Mouse (Mus musculus): ENCODE measurements at regions not wholly inside any gene's neighbourhood (a gene's known extent, or its start where the extent isn't known, plus 50 kb on each side); places are given as distances from the start of the nearest gene placed in this dataset.
"Not testable (repeated sequence)": the region's sequence is repeated elsewhere in the genome, so short reads cannot be mapped to it uniquely, and the experiment has no call there.

DNA sequence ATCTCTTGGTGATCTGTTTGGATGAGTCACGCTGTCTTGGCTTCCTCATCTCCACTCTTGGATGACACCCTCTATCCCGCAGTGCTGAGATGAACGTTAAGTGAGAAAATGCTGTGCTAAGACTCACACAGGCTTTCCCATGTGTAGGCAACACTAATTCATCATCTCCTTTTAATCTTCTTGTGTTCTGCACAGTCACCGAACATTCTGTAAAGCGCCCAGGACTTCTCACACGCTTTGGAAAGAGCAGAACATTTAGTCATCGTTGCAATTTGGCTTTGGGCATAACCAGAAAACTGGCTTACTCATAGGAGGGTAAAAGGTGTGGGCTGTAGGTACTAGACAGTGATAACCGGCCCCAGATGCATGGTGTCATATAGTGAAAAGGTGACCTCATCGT lies 94.9 kb downstream of the Plppr4 start:
- DNase-seq: no peak

DNA sequence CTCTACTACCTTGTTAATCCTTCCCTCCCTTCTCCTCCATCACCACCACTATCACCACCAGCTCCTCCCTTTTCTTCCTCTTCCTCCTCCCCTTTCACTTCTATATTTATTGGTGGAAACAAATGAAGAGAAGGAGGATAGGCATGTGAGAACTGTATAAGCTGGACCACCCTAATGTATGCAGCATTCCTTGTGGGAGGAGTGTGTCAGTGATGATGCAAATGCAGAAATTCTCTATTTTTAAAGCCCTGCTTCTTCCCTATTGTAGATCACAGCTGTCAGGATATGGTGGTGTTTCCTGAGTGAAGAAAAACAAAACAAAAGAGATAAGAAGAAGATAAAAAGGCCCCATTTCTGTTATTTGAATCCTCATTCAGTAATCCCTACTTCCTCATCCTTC lies 112.8 kb downstream of the Plppr4 start:
- no peak for DNase-seq

DNA sequence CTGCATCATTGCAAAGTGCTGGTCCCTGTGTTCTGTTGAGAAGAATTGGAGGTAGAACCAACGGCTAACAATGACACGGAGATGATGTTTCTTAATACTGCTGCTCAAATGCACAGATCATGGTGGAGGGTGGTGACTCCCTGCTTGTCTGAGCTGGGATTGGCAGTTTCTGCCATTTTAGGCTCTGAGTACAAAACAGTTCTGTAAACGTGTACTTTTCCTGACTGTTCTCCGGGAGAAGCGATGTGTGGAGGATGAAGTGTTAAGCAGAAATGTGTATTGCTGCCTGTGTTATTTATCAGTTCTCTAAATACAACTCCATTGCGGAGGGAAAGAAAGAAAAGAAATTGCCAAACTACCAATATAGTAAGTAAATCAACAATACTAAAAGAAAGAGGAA lies 118.9 kb downstream of the Plppr4 start:
- no peak for DNase-seq

DNA sequence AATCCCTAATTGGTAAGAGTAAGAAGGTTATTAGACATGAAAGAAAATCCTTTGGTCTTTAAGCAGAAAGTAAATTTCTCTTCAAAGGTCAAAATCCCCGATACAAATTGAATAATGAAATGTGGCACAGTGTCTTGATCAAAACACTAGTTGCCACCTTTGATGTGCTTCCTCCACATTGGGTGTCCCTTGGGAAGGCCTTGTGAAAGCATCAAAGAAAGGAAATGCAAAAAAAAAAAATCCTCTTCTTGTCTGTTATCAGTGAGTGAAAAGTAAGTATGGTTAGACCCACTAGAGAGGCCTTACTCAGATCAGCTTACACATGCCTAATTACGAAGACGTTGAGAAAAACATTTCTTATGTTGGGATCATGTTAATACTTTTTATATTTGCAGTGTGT lies 134.1 kb downstream of the Plppr4 start:
- DNase-seq: no peak

DNA sequence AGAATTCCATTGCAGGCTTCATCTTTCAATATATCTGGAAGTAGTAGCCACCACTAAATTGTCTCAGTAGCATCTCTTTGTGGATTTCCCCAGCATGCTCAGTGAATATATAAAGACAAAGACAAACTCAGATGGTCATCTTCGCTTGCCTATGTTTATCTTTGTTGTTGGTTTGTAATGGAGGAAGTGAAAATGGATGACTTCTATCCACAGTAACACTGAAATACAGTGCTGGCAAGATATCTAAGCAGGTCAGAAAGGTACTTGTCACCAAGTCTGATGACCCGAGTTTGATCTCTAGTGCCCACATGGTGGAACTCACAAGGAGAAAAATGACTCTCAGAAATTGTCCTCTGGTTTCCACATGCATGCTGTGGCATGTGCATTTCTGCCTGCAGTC lies 135.6 kb downstream of the Plppr4 start:
- DNase-seq: no peak

DNA sequence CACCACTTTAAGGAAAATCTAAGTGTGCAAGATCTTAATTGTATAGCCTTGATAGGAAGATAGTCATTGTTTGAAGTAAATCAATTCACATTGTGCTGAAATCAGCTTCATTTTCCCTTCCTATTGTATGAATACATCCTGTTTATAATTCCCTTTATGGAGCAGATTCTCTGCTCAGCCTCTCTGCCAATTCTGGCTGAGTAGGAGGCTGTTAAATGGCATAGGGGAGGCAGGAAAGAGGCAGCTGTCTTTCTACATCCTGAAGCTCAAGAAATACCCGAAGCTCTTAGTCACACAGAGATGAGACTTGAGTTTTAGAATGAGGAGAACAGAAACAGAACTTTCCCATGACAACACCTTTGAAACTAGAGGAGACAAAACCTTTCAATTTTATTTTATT lies 142.7 kb downstream of the Plppr4 start:
- no peak for DNase-seq

DNA sequence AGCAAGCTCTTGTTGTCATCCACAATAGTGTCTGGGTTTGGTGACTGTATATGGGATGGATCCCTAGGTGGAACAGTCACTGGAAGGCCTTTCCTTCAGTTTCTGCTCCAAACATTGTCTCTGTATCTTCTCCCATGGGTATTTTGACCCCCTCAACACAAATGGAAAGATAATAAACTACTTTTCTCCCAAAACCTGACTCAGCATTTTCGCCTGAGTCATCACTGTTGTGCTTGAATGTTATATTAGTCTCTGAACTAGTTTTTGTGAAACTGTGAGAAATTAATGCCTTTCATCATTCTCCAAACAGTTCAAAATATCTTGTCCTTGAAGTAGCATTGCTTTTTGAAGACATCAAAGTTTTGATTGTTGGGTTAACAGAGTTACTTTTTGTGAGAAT lies 168.8 kb downstream of the Plppr4 start:
- DNase-seq: no peak

DNA sequence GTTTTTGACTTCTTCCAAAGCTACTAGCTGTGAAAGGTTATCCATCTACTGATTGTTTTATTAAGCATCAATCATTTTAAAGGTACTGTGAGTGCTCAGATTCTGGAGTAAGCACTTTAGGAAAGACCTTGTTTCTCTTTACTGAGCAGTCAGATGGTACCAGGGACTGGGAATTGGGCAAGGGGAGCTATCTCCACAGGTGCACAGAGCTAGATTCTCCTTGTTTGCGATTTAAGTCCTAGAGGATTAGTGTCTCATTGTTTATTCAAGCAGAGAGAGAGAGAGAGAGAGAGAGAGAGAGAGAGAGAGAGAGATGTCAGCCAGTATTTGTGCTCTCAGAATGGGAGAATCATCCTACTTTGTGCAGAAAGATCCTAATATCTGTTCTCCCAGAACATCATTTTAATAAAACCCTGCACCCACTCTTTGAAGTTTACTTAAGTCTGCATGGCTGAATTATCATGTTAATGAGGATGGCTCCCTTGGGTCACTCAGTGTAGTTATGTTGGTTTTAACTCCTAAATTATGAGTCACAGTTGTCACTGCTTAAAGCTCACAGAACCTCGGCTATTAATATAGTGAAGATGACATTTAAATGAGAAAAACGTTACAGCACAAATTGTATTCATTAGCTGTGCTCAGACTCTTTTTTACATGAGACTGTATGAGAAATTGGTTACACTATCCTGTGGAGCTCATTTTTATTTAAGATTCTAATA lies 171.7 kb downstream of the Plppr4 start:
- DNase-seq: no peak

DNA sequence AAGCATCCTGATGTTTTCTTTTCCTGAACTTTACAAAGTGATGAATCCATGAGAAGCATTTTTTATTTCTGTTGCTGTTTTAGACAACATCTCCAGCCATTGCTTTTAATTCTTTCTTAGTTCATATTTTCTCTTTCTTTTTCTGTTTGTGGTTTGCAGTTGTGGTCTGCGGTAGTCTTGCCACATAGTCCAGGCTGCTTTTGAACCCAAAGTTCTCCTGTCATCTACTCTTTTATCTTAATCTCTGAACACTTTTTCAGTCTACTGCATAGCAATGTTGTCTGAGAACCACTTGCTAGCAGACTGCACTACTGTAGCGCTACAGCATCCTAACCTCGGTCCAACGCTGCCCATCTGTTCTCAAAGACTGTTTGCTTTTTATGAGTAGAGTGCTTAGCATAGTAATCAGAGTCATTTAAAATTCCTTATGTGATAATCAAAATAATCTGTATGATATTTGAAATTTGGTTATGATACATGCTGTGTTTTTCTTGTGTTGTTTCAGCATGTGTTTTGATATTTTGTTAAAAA lies 177.0 kb downstream of the Plppr4 start:
- DNase-seq: no peak

DNA sequence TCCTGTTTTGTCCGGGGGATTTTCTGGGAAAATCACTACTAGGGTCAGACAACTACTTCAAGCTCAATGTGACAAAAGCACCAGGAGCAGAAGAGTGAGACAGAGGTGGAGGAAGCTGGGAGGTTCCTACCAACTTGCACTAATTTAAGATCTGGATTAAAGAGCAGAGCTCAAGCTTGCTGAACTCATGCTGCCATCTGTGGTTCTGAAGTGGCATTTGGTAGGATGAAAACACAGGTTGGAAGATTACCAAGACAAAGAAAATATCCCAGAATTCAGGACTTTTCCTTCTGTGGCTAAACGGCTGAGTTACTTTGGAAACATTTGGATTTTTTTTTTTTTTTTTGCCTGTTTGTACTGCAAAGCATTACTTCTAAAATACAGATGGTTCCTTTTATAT lies 190.9 kb downstream of the Plppr4 start:
- DNase-seq: no peak

DNA sequence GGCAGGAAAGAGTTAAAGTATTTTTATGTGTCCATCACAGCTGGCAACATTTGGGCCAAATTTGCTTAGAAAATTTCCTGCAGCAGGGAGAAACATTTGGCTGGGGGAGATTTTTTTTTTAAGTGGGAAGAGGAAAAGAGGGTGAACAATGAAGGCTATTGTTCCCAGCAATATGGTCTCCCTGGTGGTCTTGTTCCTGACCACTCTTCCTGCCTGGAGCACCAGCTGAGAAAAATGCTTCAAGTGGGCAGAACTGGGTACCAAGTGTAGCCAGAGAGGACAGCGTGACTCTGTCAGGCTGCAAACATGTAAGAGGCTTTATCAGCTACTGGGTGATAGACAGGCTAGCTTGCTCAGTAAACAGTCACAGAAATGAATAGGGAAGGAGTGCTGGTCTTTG lies 194.3 kb upstream of the Palmd start:
- no peak for DNase-seq

DNA sequence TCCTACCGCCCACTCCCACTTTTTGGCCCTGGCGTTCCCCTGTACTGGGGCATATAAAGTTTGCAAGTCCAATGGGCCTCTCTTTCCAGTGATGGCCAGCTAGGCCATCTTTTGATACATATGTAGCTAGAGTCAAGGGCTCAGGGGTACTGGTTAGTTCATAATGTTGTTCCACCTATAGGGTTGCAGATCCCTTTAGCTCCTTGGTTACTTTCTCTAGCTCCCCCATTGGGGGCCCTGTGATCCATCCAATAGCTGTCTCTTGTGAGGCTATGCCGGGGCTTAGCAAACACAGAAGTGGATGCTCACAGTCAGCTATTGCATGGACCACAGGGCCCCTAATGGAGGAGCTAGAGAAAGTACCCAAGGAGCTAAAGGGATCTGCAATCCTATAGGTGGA lies 191.9 kb upstream of the Palmd start:
- not testable (repeated sequence) for DNase-seq

DNA sequence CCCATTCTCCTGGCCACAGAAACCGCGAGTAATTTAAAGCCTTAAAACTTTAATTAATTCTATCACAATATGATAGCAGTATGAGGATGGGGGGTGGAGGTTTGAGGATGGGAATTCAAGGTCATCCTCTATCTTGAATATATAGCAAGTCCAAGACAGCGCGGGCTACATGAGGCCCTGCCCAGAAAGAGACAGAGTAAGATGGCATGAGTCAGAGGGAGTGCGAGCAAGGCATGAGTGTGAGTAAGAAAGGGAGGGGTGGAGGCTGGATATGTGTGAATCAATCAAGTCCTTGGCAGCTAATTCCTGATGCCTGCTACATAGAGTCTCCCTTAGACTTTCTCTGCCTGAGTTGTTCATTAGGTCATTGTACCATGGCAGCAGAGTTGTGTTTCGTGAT lies 186.5 kb upstream of the Palmd start:
- peak; percentile 19 for DNase-seq

DNA sequence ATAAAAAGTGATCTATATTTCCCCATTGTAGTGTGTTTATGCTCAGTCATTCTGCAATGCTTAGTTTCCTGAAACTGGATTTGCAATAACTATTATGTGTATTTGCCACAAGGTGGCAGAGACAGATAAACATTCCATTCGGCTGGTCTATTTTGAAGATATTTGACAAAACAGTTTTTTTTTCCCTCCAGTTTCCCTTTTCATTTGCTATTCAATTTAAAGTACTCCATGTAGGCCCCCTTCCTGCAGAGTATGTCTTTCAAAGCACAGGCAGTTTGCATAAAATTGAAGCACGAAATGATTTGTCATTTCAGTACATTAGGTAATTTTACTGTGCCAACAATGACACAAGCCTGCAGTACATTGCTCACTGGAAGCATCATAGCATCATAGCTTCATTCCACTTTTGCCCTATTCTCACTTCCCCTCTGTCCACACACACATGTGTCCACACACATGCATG lies 184.3 kb upstream of the Palmd start:
- no peak for DNase-seq

DNA sequence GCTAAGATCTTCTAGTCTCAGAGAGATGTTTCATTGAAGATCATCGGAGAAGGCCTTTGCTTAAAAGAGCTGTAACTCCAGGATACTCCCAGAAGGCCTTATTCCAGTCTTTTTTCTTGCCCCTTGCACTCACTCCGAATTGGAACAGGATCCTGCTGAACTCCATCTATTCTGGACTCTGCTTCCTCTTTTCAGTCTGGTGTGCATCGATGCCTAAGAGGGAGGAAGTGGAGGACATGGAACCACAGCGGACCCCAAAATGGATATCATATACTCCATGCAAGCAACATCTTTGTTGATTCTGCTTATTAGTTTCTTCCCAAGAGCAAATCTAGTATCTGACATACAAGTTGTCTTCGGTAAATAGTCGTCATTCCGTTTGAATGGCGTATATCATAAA lies 183.6 kb upstream of the Palmd start:
- DNase-seq: no peak

DNA sequence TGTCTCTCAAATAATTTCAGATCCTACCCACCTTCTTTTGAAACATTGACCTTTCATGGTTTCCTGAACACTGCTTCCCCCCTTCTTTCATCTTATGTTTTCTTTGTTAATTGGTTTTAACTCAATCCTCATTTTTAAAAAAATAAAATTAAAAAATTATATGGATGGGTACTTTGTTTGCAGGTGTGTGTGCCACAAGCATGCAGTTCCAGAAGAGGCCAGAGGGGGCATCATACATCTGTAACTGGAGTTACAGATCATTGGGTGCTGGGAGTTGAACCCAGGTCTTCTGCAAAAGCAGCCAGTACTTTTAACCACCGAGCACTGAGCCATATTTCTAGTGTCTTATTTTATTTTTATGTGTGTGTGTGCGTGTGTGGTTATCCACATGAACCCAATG lies 178.6 kb upstream of the Palmd start:
- no peak for DNase-seq

DNA sequence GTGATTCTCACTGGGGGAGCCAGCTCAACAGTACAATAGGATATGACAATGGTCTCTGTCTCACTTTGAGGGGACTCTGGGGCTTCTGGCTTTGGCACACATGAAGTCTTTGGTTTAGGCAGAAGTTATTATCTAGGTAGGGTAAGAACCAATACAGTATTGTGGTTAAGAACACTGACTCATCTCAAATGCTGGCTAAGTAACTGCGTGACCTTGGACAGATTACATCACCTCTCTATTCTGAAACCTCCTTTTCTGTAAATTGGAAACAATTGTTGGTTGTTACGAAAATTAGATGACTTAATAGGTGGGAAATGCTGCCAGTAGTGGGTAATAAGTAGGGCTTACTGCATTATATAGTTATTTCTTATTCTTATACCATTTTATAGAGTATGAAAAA lies 171.0 kb upstream of the Palmd start:
- peak; percentile 21 for DNase-seq

DNA sequence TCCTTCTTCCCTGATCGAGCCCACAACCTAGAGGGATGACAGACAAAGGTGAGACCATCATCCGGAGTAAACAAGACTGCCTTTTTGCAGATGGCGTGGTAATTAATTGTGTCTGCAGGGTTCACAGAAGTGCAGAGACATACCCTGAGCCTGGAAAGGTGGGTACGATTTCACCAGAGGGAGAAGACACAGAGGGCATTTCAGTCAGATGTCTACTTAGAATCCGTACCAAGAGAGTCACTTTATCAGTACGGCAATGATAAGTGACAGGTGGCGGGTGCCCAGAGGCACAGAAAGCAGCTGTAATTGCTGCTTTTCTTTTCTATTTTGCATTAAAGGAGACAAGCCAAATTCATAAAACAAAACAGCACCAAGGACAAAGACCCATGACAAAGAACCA lies 169.9 kb upstream of the Palmd start:
- DNase-seq: no peak

DNA sequence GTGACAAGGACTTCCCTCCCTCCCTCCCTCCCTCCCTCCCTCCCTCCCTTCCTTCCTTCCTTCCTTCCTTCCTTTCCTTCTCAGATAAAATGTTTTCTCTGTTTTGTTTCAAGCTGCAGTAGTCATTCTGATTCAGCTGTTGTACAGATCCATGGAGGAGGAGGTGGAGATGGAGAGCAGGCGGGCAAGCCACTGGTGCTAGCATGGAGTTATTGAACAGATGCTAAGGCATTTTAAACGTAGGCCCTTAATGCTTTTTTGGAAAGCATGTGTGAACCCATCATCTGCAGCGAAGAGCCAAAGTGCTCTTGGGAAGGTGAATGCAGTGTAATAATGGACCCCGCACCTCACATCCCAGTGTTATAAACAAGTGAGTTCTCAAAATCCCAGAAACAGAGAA lies 164.1 kb upstream of the Palmd start:
- DNase-seq: no peak

DNA sequence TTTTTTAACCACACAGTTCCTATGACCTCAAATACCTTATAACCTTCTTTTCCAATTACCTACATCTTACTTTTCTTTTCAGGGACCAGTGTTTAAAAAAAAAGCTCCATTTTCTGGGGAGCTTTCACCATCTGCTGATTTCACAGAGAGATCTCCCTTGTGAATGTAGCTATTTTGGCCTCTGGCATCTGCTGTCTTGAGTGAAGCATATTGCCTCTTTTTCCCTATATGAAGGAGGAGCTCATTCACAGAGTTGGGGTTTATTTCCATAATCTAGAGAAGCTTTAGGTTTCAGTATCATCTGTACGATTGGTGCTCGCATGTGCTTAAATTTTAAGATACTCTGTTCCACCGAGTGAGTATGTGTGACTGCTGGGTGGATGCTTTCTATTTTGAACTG lies 153.4 kb upstream of the Palmd start:
- DNase-seq: no peak

DNA sequence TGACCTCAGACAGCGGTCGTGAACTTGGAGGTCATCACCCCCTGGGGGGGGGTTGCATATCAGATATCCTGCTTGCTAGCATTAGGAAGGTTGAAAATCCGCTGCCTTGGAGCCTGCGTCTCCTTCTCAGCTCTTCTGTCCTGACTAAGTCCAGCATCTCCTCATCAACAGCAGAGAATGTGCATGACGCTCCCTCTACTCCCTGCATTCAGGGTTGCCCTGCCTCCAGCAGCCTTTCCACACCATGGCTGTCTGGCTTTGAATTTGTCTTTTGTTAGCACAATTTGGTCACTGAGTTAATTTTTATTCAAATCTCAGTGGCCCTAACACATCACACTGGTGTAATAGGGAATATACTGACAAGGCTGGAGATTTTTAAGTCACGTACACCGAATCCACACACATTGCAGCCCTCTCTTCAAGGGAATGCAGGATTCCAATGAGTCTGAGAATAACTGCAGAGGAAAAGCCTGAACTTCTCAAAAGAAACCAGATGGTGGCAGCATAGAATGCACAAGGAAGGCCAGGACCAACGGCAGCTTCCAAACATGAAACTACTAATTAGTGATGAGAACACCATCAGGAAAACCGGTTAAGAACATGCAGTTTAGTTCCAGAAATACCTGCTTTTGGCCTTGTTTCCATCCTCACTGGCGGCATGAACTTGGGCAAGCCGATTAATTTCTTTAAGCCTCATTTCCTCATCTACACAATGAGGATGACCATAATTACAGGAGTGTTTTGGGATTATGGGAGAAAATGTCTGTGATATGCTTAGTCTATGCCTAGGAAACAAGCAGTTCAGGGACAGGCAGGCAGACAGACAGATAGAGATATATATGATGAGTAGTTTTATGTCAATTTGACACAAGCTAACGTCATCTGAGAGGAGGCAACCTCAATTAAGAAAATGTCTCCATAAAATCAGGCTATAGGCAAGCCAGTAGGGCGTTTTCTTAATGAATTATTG lies 151.6 kb upstream of the Palmd start:
- DNase-seq: peak; percentile 43

DNA sequence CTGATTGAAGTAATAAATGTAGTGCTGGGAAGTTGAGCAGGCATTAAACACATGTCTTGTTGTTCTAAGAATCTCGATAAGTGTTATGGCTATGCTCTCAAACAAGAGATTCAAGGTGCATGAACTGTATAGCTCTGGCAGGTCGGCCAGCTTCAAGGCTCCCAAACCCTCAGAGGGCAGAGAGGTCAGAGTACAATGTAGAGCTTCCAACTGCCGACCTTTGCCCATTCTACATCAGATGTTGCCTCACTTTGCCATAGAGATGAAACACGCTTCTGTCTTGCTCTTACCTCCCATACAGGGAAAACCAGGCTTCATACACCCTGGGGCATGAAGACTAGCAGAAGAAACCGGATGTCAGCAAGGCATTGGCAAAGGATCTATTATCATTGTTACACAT lies 150.8 kb upstream of the Palmd start:
- no peak for DNase-seq

DNA sequence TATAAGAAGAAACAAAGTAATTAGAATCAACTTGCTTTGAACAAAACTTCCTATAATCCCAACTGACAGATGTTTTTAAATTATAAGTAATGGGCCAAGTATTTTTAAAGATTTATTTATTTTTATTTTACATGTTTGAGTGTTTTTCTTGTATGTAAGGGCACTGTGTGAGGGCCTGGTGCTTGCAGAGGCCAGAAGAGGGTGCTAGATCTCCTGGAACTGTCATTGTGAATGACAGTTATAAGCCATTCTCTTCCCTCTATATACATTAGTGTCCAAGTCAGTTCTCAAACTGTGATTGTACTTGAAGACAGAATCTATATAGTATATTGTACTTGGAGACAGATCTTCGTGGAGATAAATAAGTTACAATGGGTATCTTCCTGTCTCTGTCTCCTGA lies 149.1 kb upstream of the Palmd start:
- DNase-seq: no peak
